ENCODE assay signal across 21 mouse cellular contexts in genomic region chrX:77733930-77734536, GRCm38 (mm10).
A peak's percentile ranks its signal among the peaks of the same experiment; 100 is the strongest.
DNase-seq lines count a peak whose midpoint lies in the region; ATAC-seq and TF ChIP-seq lines count a peak whose summit lies in the region.
"Had no signal": no experiment of that assay in that cellular context is flagged by ENCODE, and none has a peak within 500 bp of the region (broad histone marks: within the 10 kb centered on the region; RNA-seq: fewer than 3 reads in every experiment).

No protein-coding gene starts in this region.

- no peak overlapping the region for H3K4me3 ChIP-seq in forebrain, embryonic 15.5 days
- H3K4me3 ChIP-seq in forebrain, embryonic 11.5 days (ENCODE audit: low read depth, low read length) = no peak overlapping the region
- no peak overlapping the region for H3K4me3 ChIP-seq in neural tube, embryonic 14.5 days (ENCODE audit: low read depth, low read length)
- no peak overlapping the region for H3K4me3 ChIP-seq in neural tube, embryonic 15.5 days (replicated peaks)
- H3K4me3 ChIP-seq: embryonic facial prominence, embryonic 10.5 days; hindbrain, embryonic 13.5 days; limb, embryonic 12.5 days; liver, embryonic 13.5 days; lung, embryonic 15.5 days; midbrain, embryonic 13.5 days; stomach, embryonic 15.5 days had no signal

- H3K36me3 ChIP-seq in forebrain, embryonic 15.5 days = no peaks in the 10 kb centered on the region
- H3K36me3 ChIP-seq in forebrain, embryonic 11.5 days (ENCODE audit: control insufficient read depth, insufficient read depth, low read length) = no peaks in the 10 kb centered on the region
- no peaks in the 10 kb centered on the region for H3K36me3 ChIP-seq in neural tube, embryonic 14.5 days (ENCODE audit: control insufficient read depth, insufficient read depth, low read length)
- H3K36me3 ChIP-seq in neural tube, embryonic 15.5 days = no peaks in the 10 kb centered on the region
- H3K36me3 ChIP-seq: embryonic facial prominence, embryonic 10.5 days; hindbrain, embryonic 13.5 days; limb, embryonic 12.5 days; liver, embryonic 13.5 days; lung, embryonic 15.5 days; midbrain, embryonic 13.5 days; stomach, embryonic 15.5 days had no signal

- no peak overlapping the region for H3K4me2 ChIP-seq in forebrain, embryonic 15.5 days (replicated peaks)
- H3K4me2 ChIP-seq in forebrain, embryonic 11.5 days (ENCODE audit: low read depth, low read length, severe bottlenecking) = no peak overlapping the region
- no peak overlapping the region for H3K4me2 ChIP-seq in neural tube, embryonic 14.5 days (ENCODE audit: low read depth, low read length)
- no peak overlapping the region for H3K4me2 ChIP-seq in neural tube, embryonic 15.5 days
- H3K4me2 ChIP-seq: heart, embryonic 11.5 days; hindbrain, embryonic 13.5 days; limb, embryonic 12.5 days; liver, embryonic 13.5 days; lung, embryonic 15.5 days; midbrain, embryonic 13.5 days; stomach, embryonic 15.5 days had no signal

- 45% methylated on average over 9 of the region's 9 CpGs for WGBS in forebrain, embryonic 15.5 days
- 57% methylated on average over 9 of the region's 9 CpGs for WGBS in forebrain, embryonic 11.5 days
- WGBS in neural tube, embryonic 14.5 days = 71% methylated on average over 9 of the region's 9 CpGs
- 72% methylated on average over 9 of the region's 9 CpGs for WGBS in neural tube, embryonic 15.5 days

- no peaks in the 10 kb centered on the region for H3K4me1 ChIP-seq in forebrain, embryonic 15.5 days
- no peaks in the 10 kb centered on the region for H3K4me1 ChIP-seq in forebrain, embryonic 11.5 days (replicated peaks; ENCODE audit: control insufficient read depth, insufficient read depth, low read length)
- H3K4me1 ChIP-seq in neural tube, embryonic 14.5 days (ENCODE audit: control insufficient read depth, insufficient read depth, low read length) = no peaks in the 10 kb centered on the region
- no peaks in the 10 kb centered on the region for H3K4me1 ChIP-seq in neural tube, embryonic 15.5 days
- H3K4me1 ChIP-seq: embryonic facial prominence, embryonic 10.5 days; hindbrain, embryonic 13.5 days; limb, embryonic 12.5 days; liver, embryonic 13.5 days; lung, embryonic 15.5 days; midbrain, embryonic 13.5 days; stomach, embryonic 15.5 days had no signal

- POLR2A ChIA-PET in Patski (lab: Charles Lee) = no interaction called here

- no peak for TF ChIP-seq CTCF in Patski (IDR thresholded peaks at IDR 0.05)

- CTCF ChIA-PET in Patski (lab: Charles Lee) = interaction anchor here (1.2 kb wide), 1 partner anchor 19 kb away, joined by 3 read pairs; no protein-coding TSS in a partner anchor

- DNase-seq in forebrain, embryonic 11.5 days (ENCODE audit: low spot score) = no peak
- DNase-seq in Patski (ENCODE audit: low read depth, low spot score) = no peak
- DNase-seq in telencephalon, adult 2 months (ENCODE audit: low read depth, low spot score) = peak; percentile 6
- no peak for DNase-seq in heart, adult 18-20 months
- DNase-seq in layer of hippocampus, adult 8-10 months (ENCODE audit: low spot score in 2 of 2) = no peak
- DNase-seq: cerebellum, adult 11-12 months; heart, postnatal 14 days; liver, embryonic 13.5 days; right cerebral cortex, postnatal 14 days had no signal

- H3K9ac ChIP-seq in forebrain, embryonic 15.5 days (replicated peaks) = no peak overlapping the region
- H3K9ac ChIP-seq in forebrain, embryonic 11.5 days (ENCODE audit: low read length) = no peak overlapping the region
- no peak overlapping the region for H3K9ac ChIP-seq in neural tube, embryonic 14.5 days (replicated peaks; ENCODE audit: low read depth, low read length)
- no peak overlapping the region for H3K9ac ChIP-seq in neural tube, embryonic 15.5 days (replicated peaks)
- H3K9ac ChIP-seq: hindbrain, embryonic 13.5 days; limb, embryonic 12.5 days; liver, embryonic 13.5 days; lung, embryonic 15.5 days; midbrain, embryonic 13.5 days; stomach, embryonic 15.5 days had no signal

- in situ Hi-C loops in Patski (cut with MboI; ENCODE audit: low pct_unique_long_range_greater_than_20kb) = no loop called here

- H3K9me3 ChIP-seq in forebrain, embryonic 15.5 days = no peaks in the 10 kb centered on the region
- H3K9me3 ChIP-seq in forebrain, embryonic 11.5 days (ENCODE audit: control insufficient read depth, low read length) = no peaks in the 10 kb centered on the region
- H3K9me3 ChIP-seq in neural tube, embryonic 14.5 days (ENCODE audit: control insufficient read depth, low read length) = no peaks in the 10 kb centered on the region
- H3K9me3 ChIP-seq in neural tube, embryonic 15.5 days (replicated peaks) = no peaks in the 10 kb centered on the region
- H3K9me3 ChIP-seq: embryonic facial prominence, embryonic 10.5 days; hindbrain, embryonic 13.5 days; limb, embryonic 12.5 days; liver, embryonic 13.5 days; lung, embryonic 15.5 days; midbrain, embryonic 13.5 days; stomach, embryonic 15.5 days had no signal

- ATAC-seq in forebrain, embryonic 15.5 days (replicated peaks) = 0 out of 2 replicates have a peak, but pooled peaks have one; percentile 43
- ATAC-seq in forebrain, embryonic 11.5 days (replicated peaks; ENCODE audit: low FRiP score) = no peak
- peak; percentile 54 for ATAC-seq in neural tube, embryonic 14.5 days (ENCODE audit: low read depth)
- ATAC-seq in neural tube, embryonic 15.5 days (ENCODE audit: low FRiP score) = no peak
- peak; percentile 99 for ATAC-seq in Patski
- ATAC-seq: activated CD4-positive, CD25-positive, alpha-beta regulatory T cell, adult 4 months; intestine, embryonic 16.5 days; midbrain, embryonic 13.5 days had no signal

- no peaks in the 10 kb centered on the region for H3K27me3 ChIP-seq in forebrain, embryonic 15.5 days
- no peaks in the 10 kb centered on the region for H3K27me3 ChIP-seq in forebrain, embryonic 11.5 days (ENCODE audit: control insufficient read depth, insufficient read depth, low read length)
- H3K27me3 ChIP-seq in neural tube, embryonic 14.5 days (ENCODE audit: control insufficient read depth, insufficient read depth, low read length) = no peaks in the 10 kb centered on the region
- H3K27me3 ChIP-seq in neural tube, embryonic 15.5 days (replicated peaks) = no peaks in the 10 kb centered on the region
- H3K27me3 ChIP-seq in Patski = peaks cover 26% of the 10 kb centered on the region
- H3K27me3 ChIP-seq: hindbrain, embryonic 13.5 days; limb, embryonic 12.5 days; liver, embryonic 13.5 days; lung, embryonic 15.5 days; midbrain, embryonic 13.5 days; stomach, embryonic 15.5 days had no signal

- no peak overlapping the region for H3K27ac ChIP-seq in forebrain, embryonic 15.5 days (replicated peaks)
- no peak overlapping the region for H3K27ac ChIP-seq in forebrain, embryonic 11.5 days (ENCODE audit: low read depth, low read length)
- no peak overlapping the region for H3K27ac ChIP-seq in neural tube, embryonic 14.5 days (ENCODE audit: low read depth, low read length)
- no peak overlapping the region for H3K27ac ChIP-seq in neural tube, embryonic 15.5 days (replicated peaks)
- H3K27ac ChIP-seq: embryonic facial prominence, embryonic 10.5 days; hindbrain, embryonic 13.5 days; limb, embryonic 12.5 days; liver, embryonic 13.5 days; lung, embryonic 15.5 days; midbrain, embryonic 13.5 days; stomach, embryonic 15.5 days had no signal

Comparison
In these comparisons a context has a peak if more than half of its experiments do, and no peak if none do; other contexts are left out.
1. ATAC-seq: peak in forebrain, embryonic 15.5 days (single experiment), neural tube, embryonic 14.5 days (single experiment) and Patski (single experiment); none in forebrain, embryonic 11.5 days (single experiment) and neural tube, embryonic 15.5 days (single experiment).